Mouse (Mus musculus): Measurements from ENCODE around the gene Prg2.

Gene Prg2

DNA sequence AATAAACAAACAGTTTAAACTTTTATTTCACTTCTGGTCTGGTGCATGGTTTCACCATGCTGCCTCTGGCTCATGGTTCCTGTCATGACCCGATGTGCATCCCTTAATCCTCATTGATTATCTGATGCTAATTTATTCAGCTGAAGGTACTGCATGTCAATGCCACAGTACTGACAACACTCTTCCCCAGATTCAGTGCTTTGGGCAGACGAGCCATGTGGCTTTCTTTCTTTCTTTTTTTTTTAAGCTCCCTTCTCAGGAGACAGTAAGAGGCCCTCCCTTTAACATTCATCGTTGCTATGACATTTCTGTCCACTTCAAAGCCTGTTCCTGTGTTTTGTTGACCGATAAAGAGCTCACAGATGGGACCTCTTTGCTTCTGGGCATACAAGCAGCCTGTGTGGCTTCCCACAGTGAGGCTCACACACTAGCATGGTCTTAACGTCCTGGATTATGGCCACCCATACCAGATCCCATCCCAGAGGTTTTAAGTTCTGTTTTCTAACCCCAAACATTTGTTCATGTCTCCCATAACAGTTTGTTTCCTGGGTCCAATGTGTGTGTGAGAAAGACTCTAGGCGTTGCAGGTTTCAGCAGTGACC lies 17.3 kb upstream of the Prg2 start:
- no peak for DNase-seq

- DNase-seq: no peak
These were observed 16.0 kb upstream of the Prg2 start for GRCm38 (mm10) chr2:84964111-84964801.

- no peak for DNase-seq
These were observed 12.8 kb upstream of the Prg2 start for GRCm38 (mm10) chr2:84967318-84967991.

DNA sequence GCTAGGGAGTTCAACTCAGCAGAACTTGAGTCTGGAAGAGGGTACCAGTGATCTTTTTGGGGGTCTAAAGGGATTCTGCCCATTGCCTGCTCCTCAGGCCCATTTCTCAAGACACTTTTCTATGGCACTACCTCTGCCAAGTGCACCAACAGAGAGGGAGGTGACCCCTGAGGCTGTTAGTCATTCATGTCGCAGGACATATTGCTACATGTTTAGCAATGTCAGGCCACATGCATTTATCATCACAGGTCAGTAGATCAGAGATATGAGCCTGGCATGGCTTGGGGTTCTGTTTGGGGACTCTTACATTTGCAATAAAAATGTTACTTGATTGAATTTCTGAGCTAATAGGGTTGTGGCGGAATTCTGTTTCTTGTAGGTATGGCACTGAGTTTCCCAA lies 4.7 kb upstream of the Prg2 start:
- DNase-seq: no peak

GRCm38 (mm10) chr2:84987930-84988329 lies 7.7 kb downstream of the Prg2 start, which contains the start of gene Prg3:
Gene Prg3 (plus strand): TSS chr2:84988215.
- no peak for DNase-seq

DNA sequence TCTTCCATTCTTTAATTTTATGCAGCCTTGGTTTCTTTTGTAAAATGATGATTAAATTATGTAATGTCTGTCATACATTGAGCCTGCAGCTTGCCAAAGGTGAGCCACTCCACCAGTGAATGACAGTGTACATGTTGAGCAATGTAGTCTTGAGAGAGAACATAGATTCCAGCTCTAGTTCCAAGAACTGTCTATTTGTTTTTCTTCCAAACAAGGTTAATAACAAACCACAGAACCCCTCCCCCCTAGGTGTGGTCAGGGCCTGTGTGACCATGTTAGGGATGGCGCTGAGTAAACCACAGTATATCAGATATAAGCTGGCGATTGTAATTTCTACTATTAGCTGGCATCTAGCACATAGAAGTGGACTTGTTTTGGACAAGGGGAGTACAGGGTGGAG lies 16.1 kb downstream of the Prg2 start:
- no peak for DNase-seq

- peak in 1 of 2 experiments; percentile 2 for DNase-seq
These were observed 19.4 kb downstream of the Prg2 start for GRCm38 (mm10) chr2:84999486-85000181.

DNA sequence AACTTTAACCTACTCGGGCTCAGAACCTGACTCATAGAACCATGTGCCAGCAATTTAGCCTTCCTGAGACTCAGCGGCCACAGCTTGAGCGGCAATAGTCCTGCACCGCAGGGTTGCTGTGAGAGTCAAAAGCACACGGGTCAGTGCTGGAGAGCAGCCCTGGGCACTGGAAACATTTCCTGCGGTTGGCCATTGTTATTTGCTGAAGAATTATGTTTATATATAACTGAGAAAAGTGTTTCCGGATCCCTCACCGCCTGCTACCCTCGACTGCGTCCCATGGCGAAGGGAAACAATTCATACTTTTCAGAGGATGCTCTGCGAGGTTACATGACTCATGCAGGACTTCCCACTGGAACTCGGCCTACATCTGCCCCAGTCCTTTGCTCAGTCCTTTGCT lies 21.2 kb downstream of the Prg2 start:
- peak; percentile 20 to 57 for DNase-seq

- no peak for DNase-seq
These were observed 22.3 kb downstream of the Prg2 start for GRCm38 (mm10) chr2:85002575-85002974.

DNA sequence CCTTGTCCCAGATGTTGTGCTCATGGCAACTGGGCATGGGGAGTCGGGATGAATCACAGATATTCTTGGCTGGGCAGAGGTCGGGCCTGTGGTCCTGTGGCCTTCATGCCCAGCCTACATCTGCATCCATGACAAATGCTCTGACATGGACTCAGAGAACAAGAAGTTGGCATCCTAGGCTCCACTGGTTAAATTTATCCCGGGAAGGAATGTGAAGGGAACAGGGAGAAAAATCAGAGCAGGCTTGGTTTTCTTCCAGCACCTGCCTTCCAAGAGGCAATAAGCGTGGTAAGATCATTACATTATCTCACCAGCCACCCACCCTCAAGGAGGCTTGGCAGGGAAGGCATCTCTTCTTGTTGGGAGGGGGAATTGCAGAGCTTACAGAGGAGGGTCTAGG lies 24.1 kb downstream of the Prg2 start:
- DNase-seq: no peak

- DNase-seq: no peak
These were observed 26.3 kb downstream of the Prg2 start for GRCm38 (mm10) chr2:85006600-85006999.

DNA sequence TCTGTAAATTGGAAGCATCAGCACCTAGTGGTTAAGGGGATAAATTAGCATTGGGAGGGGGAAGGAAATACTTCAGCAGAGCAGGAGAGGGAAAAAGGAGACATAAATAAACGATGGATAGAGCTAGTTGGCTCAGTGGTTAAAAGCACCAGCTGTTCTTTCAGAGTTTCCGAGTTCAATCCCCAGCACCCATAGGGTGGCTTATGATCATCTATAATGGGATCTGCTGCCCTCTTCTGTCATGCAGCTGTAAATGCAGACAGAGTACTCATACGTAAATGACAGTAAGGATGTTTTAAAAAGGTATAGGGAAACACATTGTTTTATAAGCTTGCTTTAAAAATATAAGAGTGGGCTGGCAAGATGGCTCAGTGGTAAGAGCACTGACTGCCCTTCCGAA lies 27.5 kb downstream of the Prg2 start:
- peak in 1 of 2 experiments; percentile 42 for DNase-seq

DNA sequence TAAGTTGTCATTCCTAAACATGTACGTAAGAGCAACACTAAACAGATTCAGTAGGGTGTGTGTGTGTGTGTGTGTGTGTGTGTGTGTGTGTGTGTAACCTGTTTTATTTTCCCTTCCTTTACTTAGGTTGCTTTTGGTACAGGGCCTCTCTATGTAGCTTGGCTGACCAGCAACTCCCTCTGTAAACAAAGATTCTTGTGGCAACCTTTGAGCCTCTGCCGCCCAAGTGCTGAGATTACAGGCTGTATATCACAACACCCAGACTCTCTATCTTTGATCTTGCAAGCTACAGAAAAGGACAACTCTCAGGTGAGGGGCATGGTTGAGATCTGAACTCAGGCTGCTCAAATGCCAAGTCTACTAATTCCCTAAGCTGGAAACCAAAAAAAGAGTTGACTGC lies 29.0 kb downstream of the Prg2 start:
- DNase-seq: no peak

DNA sequence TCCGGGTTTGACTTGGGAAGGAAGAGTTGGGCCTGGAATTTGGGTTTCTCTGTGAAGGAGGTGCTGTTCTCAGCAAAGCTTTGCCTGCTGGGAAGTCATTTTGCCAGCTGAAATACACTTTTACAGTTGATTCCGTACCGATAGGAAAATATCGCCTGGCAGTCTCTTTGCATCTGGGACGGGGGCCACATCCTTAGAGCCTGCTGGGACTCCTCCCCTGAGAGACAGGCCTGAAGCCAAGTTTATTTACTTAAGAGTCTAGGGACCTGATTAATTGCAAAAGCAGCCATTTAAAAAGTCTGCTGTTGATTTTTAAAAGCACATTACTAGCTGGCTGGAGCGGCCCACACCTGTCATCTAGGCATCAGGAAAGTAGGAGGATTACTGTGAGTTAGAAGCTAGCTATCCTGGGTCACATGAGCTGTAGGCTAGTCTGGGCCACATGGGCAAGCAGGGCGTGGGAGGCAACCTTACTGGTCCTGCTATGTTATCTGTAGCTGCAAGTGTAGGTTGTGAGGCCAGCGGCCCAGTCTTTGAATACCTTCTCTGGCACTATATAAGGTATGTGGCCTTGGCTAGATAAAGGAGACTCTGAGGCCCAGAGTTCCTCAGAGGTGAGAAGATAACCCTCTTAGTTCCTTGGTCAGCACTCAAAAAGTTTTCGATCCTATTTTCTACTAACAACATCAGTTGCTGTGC lies 31.8 kb downstream of the Prg2 start:
- DNase-seq: no peak

GRCm38 (mm10) chr2:85012679-85013078 lies 32.4 kb downstream of the Prg2 start:
- DNase-seq: no peak

- no peak for DNase-seq
These were observed 33.7 kb downstream of the Prg2 start for GRCm38 (mm10) chr2:85013826-85014587.

- no peak for DNase-seq
These were observed 34.3 kb downstream of the Prg2 start for GRCm38 (mm10) chr2:85014588-85014982.

DNA sequence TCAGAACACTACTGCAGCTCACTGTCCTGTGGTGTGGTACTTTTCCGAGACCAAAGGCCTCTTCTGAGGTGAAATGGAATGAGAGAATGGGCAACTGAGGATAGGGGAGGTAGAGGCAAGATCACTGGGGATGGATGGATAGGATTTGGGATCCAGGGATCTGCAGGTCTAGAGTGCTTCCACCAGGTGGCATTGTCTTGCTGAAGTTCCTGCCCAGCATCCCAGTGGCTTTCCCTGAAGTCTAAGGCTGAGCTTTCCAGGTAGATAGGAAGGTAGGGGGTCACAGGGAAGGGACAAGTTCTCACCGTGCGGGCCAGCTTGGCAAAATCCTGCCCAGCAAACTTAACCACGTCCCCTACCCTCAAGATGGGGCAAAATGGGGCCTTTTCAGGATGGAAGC lies 41.8 kb downstream of the Prg2 start:
- peak in 1 of 2 experiments; percentile 48 for DNase-seq

GRCm38 (mm10) chr2:85026178-85026577 lies 45.9 kb downstream of the Prg2 start:
- DNase-seq: no peak

- DNase-seq: no peak
These were observed 47.0 kb downstream of the Prg2 start for GRCm38 (mm10) chr2:85027281-85027680.

- no peak for DNase-seq
These were observed 49.6 kb downstream of the Prg2 start for GRCm38 (mm10) chr2:85029897-85030296.

- DNase-seq: no peak
These were observed 50.7 kb downstream of the Prg2 start for GRCm38 (mm10) chr2:85030989-85031388.

All from kidney, postnatal 25 days (tissue).